Mouse (Mus musculus) monocyte, adult 5-6 weeks (primary cell): ENCODE results near the gene Mill2. TPM values are rescaled to one million over a fixed set of nuclear protein-coding genes. Genes with fewer than 3 reads are reported as not detected.

Experiments
- total RNA-seq: library from RNA; stranded (forward); fragments of 200-1000, 200-491, 200-594 nt; gene quantifications from 3 replicates; pipeline ENCODE4 v1.2.3, GENCODE M21; 2017

The Mill2 gene
- total RNA-seq, 1 experiment from 2014 or later, result not detected

Other genes starting within 250 kb of the Mill2 start
- gene Psg23, start 223.5 kb upstream of the Mill2 start, total RNA-seq, result not detected in 3 replicates
- gene Psg21, start 183.2 kb upstream of the Mill2 start, total RNA-seq, result not detected in 3 replicates
- gene Psg20, start 153.8 kb upstream of the Mill2 start, total RNA-seq, result not detected in 3 replicates
- not detected in 3 replicates for gene Psg22, start 121.9 kb upstream of the Mill2 start, total RNA-seq
- gene Psg19, start 41.4 kb upstream of the Mill2 start, total RNA-seq, result not detected in 3 replicates
- not detected in 3 replicates for gene Psg17, start 18.4 kb upstream of the Mill2 start, total RNA-seq
- 88.5 to 148 TPM (median 139 TPM) in 3 replicates for gene Pglyrp1, start 31.4 kb downstream of the Mill2 start, total RNA-seq
- gene Ccdc61, start 70.4 kb downstream of the Mill2 start, total RNA-seq, result 10.6 to 30.0 TPM (median 24.7 TPM) in 3 replicates
- not detected in 3 replicates for gene Nova2, start 85.9 kb downstream of the Mill2 start, total RNA-seq
- gene Nanos2, start 147.4 kb downstream of the Mill2 start, total RNA-seq, result 0.49 TPM in 1 of 3 replicates, not detected in the others
- gene Mypop, start 151.3 kb downstream of the Mill2 start, total RNA-seq, result 0.75 to 2.1 TPM in 2 of 3 replicates, not detected in the other
- gene Irf2bp1, start 164.1 kb downstream of the Mill2 start, total RNA-seq, result 7.1 to 10.5 TPM (median 7.8 TPM) in 3 replicates
- gene Foxa3, start 183.6 kb downstream of the Mill2 start, total RNA-seq, result not detected in 3 replicates
- 23.9 to 51.1 TPM (median 38.5 TPM) in 3 replicates for gene Sympk, start 184.4 kb downstream of the Mill2 start, total RNA-seq
- gene Rsph6a, start 214.7 kb downstream of the Mill2 start, total RNA-seq, result not detected in 3 replicates
- 0.39 to 3.2 TPM (median 0.43 TPM) in 3 replicates for gene Dmwd, start 236.3 kb downstream of the Mill2 start, total RNA-seq
- 0.97 to 1.5 TPM in 2 of 3 replicates, not detected in the other for gene Dmpk, start 243.9 kb downstream of the Mill2 start, total RNA-seq